Mouse (Mus musculus) erythroblast, embryonic 14.5 days (primary cell): ENCODE data around the gene Sptlc3. TPM values are rescaled to one million over a fixed set of nuclear protein-coding genes. Genes with fewer than 3 reads are reported as not detected.

ENCODE experiments used
- H3K27me3 ChIP-seq: 2 replicates; pipeline ENCODE4 v1.6.1; 2012; ENCODE audit warnings: inconsistent platforms; ENCODE audit not compliant: control insufficient read depth
- H3K36me3 ChIP-seq: 2 replicates; pipeline ENCODE4 v1.6.1; 2012; ENCODE audit warnings: mild to moderate bottlenecking, inconsistent platforms; ENCODE audit not compliant: control insufficient read depth
- H3K4me1 ChIP-seq: 2 replicates; pipeline ENCODE4 v1.6.1; 2012; ENCODE audit warnings: inconsistent platforms; ENCODE audit not compliant: control insufficient read depth
- H3K4me3 ChIP-seq: replicated peaks from 2 replicates; pipeline ENCODE3; 2012; ENCODE audit warnings: moderate library complexity, mild to moderate bottlenecking, inconsistent platforms
- H3K9me3 ChIP-seq: 2 replicates; pipeline ENCODE4 v1.6.1; 2012; ENCODE audit warnings: low read length, inconsistent platforms, mixed read lengths; ENCODE audit not compliant: control insufficient read depth
- GATA1 ChIP-seq: IDR thresholded peaks from 2 replicates; pipeline ENCODE4 v1.6.1; 2012; ENCODE audit warnings: low read length, inconsistent platforms, mixed read lengths
- TAL1 ChIP-seq: IDR thresholded peaks from 3 replicates; pipeline ENCODE4 v1.6.1; 2012; ENCODE audit warnings: low read length, inconsistent platforms, mixed read lengths
- polyA plus RNA-seq: library from polyadenylated mRNA; stranded (reverse); fragments of >175 nt; gene quantifications from 2 replicates; pipeline ENCODE4 v1.2.3, GENCODE M21; 2012

Gene Sptlc3
- not detected in 2 replicates for polyA plus RNA-seq

DNA sequence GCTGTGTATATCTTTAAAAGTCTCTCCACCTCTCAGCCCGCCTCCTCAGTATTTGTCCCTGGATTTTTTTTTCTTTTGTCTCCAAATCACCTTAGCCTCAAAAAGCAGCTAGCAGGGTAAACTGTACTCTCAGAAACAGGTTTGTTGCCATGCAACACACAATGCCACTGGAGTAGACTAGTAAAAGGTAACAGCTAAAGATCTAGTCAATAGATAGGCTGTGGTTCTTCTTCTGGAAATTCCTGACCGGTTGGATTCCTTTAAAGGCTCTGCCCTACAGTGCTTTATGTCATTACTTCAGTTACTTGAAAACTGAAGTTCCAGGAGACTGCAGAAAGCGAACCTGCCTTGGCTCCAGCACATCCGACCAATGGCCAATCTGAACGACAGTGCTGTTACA is at the start of gene Sptlc3:
TSS of gene Sptlc3 (plus strand) at position 78 of the 400 bp plus-strand sequence.
- H3K36me3 ChIP-seq, result no peaks in the 10 kb centered on the region
- TF ChIP-seq TAL1 (no peak), GATA1 (no peak)

DNA sequence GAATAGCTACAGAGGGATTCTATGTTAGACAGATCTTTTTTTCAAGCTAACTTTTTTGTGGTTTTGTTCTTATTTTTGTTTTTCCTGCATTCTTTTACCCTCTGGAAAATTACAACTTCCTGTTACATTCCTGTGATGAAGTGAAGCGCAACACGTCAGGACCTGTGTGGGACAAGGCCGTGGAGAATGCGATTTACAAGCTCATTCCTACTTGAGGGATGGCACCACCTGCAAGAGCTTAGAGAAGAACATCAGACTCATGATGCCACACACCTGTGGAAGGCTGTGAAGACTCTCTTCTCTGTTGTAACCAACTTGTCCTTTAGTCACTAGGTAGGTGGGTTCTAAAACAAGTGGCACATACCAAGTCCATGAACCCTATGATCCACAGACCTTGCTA is 26.0 kb upstream of the Sptlc3 start:
- Histone ChIP-seq H3K4me1 (no peaks in the 10 kb centered on the region), H3K9me3 (peaks cover 5% of the 10 kb centered on the region; the same call in 1 of the 2 replicates), H3K36me3 (no peaks in the 10 kb centered on the region), H3K27me3 (no peaks in the 10 kb centered on the region), H3K4me3 (no peak overlapping the region)
- no peak for TF ChIP-seq GATA1
- no peak for TF ChIP-seq TAL1

More for the DNA sequence above, at the start of gene Sptlc3:
- Histone ChIP-seq H3K4me1 (no peaks in the 10 kb centered on the region), H3K9me3 (no peaks in the 10 kb centered on the region), H3K4me3 (no peak within 1 kb of the TSS), H3K27me3 (no peaks in the 10 kb centered on the region)

DNA sequence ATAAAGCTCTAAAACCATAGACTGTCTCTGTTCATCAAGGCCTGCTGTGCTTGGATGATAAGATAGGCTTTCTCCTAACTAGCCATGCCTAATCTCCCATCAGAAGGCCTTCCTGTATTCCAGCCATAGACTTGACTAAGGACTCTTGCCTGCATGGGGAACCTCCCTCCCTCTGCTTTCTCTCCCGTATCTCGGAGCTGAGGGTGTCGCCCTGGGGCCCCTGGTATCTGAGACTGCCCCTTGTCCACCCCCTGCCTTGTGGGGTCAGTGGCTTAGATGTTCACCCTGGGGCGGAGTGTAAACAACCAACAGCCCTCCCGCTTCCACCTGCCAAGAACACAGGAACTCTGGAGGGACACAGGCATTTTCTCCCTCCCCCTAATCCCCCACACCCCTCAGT is 5.0 kb upstream of the Sptlc3 start:
- Histone ChIP-seq H3K27me3 (no peaks in the 10 kb centered on the region), H3K4me1 (no peaks in the 10 kb centered on the region), H3K36me3 (no peaks in the 10 kb centered on the region), H3K4me3 (no peak overlapping the region), H3K9me3 (0 out of 2 replicates have a peak, but pooled peaks cover 2% of the 10 kb centered on the region)
- no peak for TF ChIP-seq GATA1
- TF ChIP-seq TAL1, result no peak

DNA sequence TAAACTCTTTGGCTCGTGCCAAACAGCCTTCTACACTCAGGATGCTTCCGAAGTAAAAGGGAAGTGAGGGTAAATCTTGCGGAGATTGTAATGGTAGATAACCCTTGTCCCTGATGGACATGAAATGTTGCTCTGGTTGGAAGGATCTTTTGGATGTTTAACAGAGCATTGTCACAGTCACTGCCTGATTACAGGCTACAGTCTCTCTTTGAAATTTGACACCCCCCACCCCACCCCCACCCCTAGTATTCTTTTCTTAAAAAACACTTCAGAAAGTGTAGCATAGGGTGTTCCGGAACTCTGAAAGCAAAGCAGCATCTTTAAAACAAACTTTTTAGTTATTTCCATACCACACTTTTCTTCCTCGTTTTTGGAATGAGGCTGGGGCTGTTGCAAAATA is 916 bp downstream of the Sptlc3 start:
- H3K9me3 ChIP-seq, result no peaks in the 10 kb centered on the region
- H3K4me3 ChIP-seq, result no peak overlapping the region
- H3K36me3 ChIP-seq, result no peaks in the 10 kb centered on the region
- H3K4me1 ChIP-seq, result no peaks in the 10 kb centered on the region
- no peaks in the 10 kb centered on the region for H3K27me3 ChIP-seq
- no peak for TF ChIP-seq GATA1
- TF ChIP-seq TAL1, result no peak

DNA sequence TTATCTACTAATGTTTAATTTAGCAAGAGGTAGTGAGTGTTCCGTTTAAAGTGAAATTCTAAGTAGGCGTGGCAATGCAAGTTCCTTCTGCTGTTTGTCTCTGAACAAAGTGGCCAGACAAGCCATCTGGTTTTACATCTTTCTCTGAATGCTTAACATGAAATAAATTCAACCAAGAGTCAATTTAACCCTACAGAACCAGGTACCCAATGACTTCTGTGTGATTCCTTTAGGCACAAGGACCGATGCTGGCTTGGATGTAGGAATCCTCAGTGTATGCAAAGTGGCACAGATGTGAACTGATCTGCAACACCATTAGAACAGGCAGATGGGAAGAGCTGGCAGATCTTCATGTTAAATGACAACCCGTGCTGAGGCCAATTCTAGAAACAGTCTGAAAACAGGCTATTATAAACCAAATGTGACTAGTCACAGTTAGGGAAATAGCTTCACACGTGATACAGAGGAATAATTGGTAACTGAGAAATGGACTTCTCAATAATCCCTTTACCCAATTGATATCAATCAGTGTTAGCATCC is 68.3 kb downstream of the Sptlc3 start:
- Histone ChIP-seq H3K4me3 (no peak overlapping the region), H3K4me1 (no peaks in the 10 kb centered on the region), H3K9me3 (no peaks in the 10 kb centered on the region), H3K27me3 (no peaks in the 10 kb centered on the region), H3K36me3 (no peaks in the 10 kb centered on the region)
- no peak for TF ChIP-seq GATA1

DNA sequence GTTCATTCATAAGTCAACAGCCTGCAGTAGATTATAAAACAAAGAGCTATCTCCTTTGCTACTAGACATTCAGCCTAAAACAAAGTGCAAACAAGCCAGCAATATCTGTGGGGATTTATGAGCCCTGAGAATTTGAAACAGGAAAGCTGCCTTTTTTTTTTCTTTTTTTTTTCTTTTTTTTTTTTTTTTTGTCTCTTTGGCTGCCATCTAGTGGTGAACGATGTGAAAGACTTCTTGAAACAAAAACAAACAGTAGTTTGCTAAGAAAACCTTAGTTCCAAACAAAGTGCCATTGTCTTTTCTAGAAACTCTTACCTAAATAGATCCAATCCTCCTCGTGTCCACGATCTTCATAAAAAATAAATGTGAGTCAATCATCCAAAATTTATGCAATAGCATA is 85.6 kb downstream of the Sptlc3 start:
- Histone ChIP-seq H3K27me3 (no peaks in the 10 kb centered on the region), H3K4me1 (no peaks in the 10 kb centered on the region), H3K36me3 (no peaks in the 10 kb centered on the region), H3K9me3 (no peaks in the 10 kb centered on the region), H3K4me3 (no peak overlapping the region)
- no peak for TF ChIP-seq GATA1
- TF ChIP-seq TAL1, result no peak

DNA sequence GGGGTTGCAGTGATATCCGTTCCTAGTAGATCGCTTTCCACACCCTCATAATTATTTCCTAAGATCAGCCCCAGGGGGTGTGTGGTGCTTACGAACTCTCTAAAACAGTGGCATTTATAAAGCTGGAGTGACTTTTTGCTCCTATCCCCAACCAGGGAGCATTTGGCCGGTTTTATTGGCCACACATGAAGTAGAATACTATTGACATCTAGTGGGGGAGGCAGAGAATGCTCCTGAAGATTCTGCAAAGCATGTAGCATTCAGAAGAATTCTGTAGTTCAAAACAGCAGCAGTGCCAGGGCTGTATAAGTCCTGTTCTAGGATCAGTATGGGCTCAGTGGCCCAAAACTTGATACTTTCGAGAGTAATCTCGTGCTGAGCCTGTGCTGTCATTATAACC is 89.1 kb downstream of the Sptlc3 start:
- Histone ChIP-seq H3K36me3 (no peaks in the 10 kb centered on the region), H3K27me3 (no peaks in the 10 kb centered on the region), H3K9me3 (no peaks in the 10 kb centered on the region), H3K4me1 (no peaks in the 10 kb centered on the region), H3K4me3 (no peak overlapping the region)
- no peak for TF ChIP-seq GATA1
- no peak for TF ChIP-seq TAL1

DNA sequence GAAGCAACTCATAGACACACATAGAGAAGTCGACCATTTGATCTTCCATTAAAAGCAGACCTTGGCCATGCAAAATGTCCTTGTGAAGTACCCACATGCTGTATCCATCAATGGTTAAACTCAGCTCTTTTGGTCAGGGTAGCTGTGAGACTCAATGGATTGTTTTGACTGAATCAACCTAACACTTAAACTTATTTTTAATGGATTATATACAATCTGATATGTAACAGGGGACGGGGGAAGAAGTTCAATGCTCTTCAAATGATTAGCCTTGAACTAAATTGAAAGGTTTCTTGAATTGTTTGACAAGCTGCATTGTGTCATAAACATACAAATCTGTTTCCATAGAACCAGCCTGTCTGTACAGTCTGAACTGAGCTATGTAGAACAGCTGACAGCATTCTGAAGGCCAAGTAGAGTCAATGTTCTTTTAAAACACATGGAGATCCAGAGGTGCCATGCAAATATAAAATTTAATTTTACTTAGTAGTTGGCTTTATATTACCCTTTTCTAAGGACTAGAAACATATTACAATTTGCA is 94.0 kb downstream of the Sptlc3 start:
- Histone ChIP-seq H3K9me3 (no peaks in the 10 kb centered on the region), H3K4me3 (no peak overlapping the region), H3K27me3 (no peaks in the 10 kb centered on the region), H3K4me1 (no peaks in the 10 kb centered on the region), H3K36me3 (no peaks in the 10 kb centered on the region)
- TF ChIP-seq GATA1 (no peak), TAL1 (no peak)

DNA sequence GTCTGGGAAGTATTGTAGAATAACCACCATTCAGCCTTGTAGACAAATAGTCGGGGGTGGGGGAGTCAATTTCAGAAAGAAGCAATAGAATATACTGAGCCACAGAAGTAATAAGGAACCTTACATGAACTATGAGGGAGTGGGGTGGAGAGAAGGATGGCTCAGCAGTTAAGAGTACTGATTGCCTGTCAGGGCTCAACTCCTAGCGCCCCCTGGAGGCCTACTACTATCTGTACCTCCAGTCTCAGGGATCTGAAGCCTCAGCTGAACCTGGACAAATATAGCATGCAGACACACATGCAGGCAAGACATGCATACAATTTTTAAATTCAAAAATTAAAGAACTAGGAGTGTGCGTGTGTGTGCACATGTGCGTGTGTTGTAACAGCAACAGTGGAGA is 96.2 kb downstream of the Sptlc3 start:
- no peak overlapping the region for H3K4me3 ChIP-seq
- no peak for TF ChIP-seq GATA1
- TF ChIP-seq TAL1, result no peak
- H3K9me3 ChIP-seq, result no peaks in the 10 kb centered on the region
- no peaks in the 10 kb centered on the region for H3K36me3 ChIP-seq
- H3K27me3 ChIP-seq, result no peaks in the 10 kb centered on the region
- H3K4me1 ChIP-seq, result no peaks in the 10 kb centered on the region
